Mouse (Mus musculus): ENCODE measurements around the gene Coro1c.

The Coro1c gene

DNA sequence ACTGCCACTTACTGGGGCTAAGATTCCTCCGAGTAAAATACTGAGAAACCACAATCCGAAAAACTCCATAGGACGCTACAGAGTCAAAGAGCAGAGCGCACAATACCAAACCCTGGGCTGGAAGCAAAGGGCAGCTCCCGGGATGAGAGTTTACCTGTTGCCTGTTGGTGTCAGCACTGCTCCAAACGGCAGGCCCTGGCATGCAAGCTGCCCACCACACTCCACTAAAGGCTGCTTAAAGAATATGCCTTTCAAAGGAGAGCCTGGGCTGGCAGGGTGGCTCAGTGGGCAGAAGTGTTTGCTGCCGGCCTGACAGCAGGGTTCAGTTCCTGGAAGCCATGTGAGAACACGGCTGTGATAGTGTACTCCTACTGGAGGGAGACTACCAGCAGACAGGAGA is 50.9 kb downstream of the Coro1c start:
- DNase-seq (ENCODE audit: low spot score in 2 of 2), result no peak

DNA sequence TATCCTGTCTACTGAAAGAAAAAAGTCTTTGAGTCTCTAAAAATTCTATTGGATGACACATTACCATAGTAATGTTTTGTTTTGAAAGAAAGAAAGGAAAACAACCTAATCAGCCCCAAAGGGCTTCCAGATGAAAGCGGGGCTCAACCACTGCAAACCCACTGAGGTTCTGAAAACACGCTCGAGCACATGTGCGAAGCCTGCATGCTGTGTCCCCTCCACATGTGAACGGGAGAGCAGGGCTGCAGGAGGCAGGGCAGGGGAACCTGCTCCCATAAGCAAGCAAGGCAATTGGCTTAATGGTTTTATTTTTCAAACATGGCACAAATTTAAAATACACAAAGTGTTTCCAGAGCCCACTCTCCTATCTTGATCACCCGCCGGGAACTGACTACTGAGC is 51.9 kb downstream of the Coro1c start:
- no peak for DNase-seq (ENCODE audit: low spot score in 2 of 2)

DNA sequence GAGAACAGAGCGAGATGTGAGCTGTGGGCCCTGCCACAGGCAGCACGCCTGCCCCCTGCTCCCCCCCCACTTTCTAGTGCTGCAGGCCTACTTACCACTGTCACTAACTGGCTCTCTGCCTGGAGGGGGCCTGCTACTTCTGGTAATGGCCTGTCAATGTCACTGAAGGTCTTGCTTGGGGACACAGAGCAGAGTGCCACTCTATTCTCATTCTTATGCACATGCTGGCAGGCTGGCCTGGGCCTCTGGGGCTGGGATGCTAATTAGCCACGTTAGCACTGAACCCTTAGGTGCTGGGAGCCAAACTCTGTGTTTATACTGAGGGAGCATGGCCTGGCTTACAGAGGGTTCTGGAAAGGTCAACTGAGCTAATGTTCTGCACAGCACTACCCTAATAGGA is 52.9 kb downstream of the Coro1c start:
- no peak for DNase-seq (ENCODE audit: low spot score in 2 of 2)

DNA sequence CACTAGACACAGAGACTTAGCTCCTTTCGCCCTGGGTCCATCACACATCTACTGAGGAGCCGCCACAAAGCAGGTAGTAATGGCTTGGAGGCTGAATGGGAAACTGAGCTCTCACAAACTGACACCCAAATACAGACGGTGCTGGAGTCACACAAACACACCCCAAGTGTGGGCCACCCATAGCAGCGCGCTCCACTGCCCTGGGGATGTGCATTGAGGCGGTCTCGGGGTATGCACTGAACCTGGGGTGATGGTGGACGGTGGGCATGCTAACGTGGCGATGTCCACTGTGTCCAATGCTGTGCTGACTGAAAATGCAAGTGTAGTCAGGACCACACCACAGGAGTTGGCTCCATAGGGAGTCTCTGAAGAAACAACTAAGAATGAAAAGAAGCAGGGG is 53.4 kb downstream of the Coro1c start:
- no peak for DNase-seq (ENCODE audit: low spot score in 2 of 2)

DNA sequence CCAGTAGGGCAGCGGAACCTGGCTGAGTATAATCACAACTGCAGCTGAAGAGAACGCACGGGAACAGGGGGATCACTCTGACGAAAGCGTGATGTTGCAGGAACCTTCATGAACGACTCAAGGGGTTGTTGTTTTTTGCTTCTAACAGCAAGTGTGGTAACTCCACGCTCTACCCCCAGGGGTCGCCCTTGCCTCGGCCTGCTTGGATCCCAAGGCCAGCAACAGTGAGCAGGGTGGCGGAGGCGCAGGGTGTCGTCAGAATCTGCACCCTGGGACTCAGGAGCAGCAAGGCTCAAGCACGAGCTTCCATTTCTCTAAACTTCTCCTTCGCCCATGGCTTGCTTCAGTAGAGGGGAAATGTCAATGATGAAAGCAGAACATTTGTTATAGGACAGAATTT is 54.1 kb downstream of the Coro1c start:
- DNase-seq (ENCODE audit: low spot score in 2 of 2), result peak; percentile 83 to 85

DNA sequence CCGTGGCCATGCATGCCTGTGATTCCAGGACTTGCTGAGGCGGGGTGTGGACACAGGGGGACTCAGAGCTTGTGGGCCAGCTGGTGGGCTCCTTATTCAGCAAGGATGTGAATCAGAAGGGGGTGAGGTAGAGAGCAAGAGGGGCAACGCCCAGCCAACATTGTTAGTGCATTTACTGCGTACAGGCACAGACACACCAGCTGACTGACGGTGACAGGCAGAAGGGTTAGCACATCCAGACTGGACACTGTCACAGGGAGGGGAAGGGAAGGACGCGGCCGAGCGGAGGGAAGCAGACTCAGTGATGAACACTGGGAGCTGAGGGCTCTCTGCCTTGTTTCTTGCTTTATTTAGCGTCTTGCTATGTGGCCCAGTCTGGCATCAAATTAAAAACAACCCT is 55.0 kb downstream of the Coro1c start:
- DNase-seq (ENCODE audit: low spot score in 2 of 2), result no peak

DNA sequence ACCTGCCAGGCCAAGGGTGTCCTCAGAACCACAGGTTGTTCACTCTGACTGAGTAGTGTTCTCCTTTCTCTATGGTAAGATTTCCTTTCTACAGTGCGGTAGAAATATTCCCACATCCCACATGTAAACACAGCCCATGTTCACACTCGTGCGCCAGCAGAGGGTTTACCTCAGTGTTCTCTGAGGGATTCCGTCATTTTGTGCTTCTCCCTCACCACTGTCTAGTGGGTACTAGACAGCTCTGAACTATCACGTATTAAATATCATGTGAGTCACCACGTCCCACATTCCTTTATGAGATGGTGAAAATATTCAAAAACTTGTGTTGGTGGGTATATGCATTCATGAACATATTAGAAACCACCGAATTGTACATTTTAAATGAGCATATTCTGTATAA is 56.1 kb downstream of the Coro1c start:
- DNase-seq (ENCODE audit: low spot score in 2 of 2), result no peak

DNA sequence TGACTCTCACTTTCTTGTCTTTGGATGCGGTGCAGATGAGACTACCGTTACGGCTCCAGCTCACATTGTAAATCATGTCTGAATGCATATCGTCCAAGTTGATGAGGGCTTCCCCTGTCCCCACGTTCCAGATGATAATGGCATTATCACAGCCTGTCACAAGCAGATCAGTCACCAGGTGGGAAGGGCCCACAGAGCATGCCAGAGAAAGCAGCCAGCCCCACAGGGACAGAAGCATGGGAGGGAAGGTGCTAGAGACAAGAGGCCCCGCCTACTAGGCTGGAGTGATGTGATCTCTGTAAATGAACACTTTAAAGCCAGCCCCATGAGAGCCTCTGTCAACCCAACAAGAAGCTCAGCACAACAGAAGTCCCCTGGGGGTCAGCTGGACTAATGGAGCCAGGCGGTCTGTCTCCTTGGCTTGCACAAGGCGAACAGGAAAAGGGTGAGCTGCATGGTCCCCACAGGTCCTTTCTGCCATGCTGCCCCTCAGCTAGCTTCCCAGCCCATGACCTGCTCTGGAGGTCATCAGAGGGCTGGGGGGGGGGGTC is 57.8 kb downstream of the Coro1c start:
- DNase-seq (ENCODE audit: low spot score in 2 of 2), result no peak

DNA sequence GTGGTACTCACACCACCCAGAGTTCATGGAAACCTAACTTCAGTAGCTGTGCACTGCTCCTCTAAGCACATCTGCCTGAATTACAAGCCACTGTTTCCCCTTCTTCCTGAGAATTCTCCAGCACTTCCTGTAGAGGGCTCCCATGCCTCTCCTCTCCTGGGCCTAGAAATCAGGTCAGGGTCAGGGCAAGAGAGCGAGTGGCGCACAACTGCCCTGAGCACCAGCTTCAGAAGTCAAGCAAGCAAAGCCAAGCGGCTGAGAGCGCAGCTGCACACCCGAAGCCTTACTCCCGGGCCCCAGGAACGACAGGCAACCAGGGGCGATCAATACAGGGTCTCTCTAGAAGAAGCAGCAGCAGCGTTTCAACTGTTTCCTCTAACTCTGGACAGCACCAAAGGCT is 60.9 kb downstream of the Coro1c start:
- no peak for DNase-seq (ENCODE audit: low spot score in 2 of 2)

DNA sequence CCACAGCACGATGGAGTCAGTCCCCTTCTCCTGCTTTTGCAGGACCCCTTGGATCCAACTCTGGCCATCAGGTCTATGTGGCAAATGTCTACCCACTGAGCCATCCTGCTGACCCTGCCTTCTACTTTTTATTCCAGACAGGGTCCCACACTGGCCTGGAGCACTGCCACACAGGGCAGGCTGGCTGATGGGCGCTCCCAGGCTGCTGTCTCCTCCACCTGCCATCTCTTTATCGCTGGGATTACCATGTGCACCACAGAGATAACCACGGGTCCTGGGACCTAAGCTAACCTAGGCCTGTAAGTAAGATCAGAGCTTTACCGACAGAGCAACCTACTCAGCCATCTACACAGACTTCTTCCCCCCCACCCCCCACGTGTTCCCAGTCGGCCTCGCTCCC is 61.9 kb downstream of the Coro1c start:
- no peak for DNase-seq (ENCODE audit: low spot score in 2 of 2)

DNA sequence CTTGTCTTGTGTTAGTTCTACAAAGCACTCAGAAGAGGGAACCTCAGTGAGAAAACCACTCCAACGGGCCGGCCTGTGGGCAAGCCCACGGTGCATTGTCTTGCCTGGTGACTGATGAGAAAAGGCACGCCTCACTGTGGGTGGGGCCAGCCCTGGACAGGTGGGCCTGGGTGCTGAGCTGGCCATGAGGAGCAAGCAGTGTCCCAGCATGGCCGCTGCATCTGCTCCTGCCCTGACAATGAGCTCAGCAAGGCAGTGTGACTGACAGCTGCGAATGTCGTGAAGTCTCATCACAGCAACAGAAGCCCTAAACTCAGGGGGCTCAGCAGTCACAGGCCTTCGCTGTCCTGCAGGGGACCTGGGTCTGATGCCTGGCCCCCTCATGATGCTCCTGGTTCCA is 62.9 kb downstream of the Coro1c start:
- no peak for DNase-seq (ENCODE audit: low spot score in 2 of 2)

DNA sequence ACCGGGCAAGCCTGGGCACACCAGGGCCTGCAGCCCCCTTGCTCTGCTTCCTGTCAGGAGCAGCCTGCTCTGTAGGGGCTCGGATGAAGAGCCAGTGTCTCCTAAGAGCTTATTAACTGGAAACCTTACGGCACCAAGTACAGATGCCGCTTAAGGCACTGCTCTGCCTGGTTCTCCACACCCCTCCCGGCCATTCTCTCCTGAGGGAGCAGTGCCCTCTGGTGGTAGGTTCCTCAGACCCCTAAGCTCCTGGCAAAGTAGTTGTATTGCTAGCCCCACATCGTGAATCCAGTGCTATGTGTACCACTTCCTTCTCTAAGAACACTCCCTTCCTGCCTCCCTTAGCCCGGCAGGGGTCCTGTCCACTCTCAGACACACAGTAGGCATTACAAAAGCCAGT is 63.8 kb downstream of the Coro1c start:
- peak; percentile 66 to 77 for DNase-seq (ENCODE audit: low spot score in 2 of 2)

DNA sequence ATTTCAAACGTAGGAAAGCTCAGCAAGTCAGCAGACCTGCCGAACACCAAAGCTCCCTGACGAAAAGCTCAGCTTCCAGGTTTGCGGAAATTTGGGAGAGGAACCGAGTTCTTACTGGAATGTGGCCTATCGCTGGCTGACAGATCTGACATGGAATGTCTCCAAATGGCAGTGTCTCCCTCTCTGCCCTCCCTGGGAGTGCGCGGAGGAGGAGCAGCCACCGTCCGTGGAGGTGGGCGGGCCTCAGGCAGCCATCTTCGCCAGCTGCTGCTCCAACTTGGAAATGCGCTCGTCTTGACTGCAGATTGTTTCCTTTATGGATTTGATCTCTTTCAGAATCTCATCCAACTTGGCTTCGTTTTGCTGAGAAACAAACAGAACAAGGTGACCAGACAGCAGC is 64.5 kb downstream of the Coro1c start:
- DNase-seq (ENCODE audit: low spot score in 2 of 2), result peak; percentile 45 to 46

DNA sequence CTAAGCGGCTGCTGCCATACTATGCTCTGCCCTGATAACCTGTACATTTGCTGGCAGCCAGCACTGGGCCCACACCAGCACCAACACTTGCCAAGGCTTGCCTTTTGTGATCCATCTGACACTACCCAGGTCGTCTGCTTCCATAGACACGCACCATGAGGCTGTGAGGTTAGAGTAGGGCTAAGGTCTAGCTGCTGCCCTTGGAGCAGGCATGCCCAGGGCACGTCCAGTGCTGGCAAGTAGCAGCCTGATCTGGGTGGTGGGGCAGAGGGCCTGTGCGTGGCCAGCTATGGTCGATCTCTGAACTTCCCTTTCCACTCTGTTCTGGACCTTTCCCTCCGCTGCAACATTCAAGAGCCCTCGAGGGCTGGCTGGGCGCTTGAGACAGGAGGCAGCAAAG is 65.7 kb downstream of the Coro1c start:
- DNase-seq (ENCODE audit: low spot score in 2 of 2), result no peak

DNA sequence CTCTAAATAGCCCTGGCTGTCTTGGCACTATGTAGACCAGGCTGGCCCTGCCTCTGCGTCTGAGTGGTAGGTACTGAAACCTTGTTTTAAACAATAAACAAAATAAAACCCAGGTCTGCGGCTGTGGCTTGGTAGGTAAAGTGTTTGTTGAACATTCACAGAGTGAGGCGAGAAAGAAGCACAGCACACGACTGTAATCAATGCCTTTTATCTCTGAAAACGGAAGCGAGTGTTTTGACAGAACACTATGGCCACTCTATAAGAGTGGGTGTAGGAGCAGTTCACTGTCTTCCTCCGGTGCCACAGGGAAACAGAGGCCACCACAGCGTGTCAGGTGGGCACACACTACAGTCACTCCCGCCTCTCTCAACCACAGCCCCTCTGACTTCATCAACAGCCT is 66.3 kb downstream of the Coro1c start:
- no peak for DNase-seq (ENCODE audit: low spot score in 2 of 2)

DNA sequence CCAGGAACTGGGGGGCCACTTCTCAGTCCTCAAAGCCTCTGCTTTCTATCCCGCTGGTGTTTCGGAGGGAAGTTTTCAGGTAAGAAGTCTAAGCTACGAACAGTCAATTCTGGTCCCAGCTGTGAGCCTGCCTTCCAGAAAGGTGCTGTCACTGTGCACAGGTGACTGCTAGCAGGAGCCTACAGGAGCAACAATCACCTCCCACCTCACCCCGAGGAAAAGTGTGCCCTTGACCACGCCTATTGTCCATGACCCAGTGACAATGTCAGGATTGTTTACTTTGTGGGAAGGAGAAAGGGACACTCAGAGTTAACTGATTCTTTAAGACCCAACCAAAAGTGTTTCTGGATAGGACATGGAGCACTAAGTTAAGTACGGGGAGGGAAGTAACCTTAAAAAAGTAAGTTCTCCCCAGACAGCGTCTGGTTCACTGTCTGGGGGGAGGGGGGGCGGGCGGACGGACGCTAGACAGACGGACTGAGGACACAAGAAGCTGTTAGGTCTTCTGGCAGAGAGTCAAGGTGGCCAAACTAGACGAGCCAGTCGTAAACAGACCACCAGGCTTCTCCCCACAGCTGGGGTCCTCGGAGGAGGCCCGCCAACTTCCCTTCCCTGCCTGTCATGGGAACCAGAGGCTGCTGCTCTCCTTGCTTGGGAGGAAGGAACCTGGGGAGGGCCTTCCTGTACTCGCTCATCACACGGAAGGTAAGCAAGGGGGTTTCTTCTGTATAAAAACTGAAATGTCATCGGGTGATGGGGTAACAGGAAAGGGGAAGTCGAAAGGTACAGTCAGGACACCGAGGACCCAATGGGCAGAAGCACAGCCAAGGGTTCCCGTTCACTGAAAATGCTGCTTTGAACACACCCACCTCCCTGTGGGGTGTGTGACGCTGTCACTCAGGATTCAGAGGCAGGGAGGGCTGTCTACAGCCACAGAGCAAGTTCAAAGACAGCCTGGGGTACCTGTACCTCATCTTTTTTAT is 67.0 kb downstream of the Coro1c start:
- DNase-seq (ENCODE audit: low spot score in 2 of 2), result no peak

DNA sequence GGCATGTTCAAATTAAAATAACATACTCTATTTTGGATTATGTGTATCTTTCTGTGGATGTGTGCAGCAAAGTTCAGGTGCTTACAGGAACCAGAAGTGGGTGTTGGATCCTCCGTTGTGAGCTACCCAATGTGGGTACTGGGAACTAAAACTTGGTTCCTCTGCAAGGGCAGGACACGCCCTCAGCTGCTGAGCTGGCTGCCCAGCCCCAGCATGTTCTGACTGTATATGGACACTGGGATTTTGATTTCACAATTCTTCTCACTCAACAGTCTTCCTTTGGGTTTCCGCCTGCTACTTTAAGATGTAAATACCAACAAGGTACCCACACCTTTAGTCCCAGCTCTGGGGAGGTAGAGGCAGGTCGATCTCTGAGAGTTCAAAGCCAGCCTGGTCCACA is 68.1 kb downstream of the Coro1c start:
- no peak for DNase-seq (ENCODE audit: low spot score in 2 of 2)

DNA sequence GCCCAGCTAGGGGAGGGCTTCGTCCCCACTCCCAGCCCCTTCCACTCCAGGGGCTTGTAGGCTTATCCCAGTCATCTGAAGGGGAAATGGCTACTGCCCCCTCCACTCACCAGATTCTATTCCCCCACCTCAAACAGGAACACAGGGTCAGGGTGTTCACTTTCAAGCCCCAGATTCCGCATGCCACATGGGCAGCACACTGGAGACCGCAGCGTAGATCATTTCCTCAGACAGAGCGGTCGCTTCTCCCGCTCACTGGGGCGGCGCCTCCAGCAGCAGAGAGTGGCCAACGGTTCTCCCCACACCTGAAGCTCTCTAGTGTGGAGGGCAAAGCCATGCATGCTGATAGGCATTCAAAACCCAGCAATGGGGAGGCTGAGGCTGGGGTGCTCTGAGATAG is 71.6 kb downstream of the Coro1c start:
- no peak for DNase-seq (ENCODE audit: low spot score in 2 of 2)

DNA sequence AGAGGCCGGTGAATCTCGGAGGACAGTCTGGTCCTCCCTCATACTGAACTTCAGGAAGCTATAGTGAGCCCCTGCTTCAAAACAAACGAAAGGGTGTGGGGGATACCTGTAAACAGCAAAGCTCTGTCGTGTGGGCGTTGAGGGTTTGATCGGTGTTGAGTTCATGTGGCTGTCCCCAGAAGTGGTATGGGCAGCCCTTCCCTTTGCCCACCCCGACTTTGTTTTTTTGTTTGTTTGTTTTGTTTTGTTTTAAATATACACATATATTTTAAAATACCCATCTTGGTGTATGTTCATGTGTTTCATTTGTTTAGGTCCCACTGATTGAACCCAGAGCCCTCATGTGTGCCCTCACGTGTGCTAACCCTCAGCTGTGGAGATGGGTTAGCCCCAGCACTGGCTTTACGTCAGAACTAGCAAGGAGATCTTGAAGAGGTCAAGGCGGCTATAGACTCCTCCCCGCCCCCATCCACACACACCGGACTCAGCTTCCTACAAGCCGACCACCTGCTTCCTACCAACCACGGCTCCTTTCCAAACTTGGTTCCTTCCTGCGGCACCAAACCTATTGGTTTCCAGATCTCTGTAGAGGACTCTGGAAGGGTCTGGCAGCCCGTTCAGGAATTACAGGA is 75.1 kb downstream of the Coro1c start:
- no peak for DNase-seq (ENCODE audit: low spot score in 2 of 2)

DNA sequence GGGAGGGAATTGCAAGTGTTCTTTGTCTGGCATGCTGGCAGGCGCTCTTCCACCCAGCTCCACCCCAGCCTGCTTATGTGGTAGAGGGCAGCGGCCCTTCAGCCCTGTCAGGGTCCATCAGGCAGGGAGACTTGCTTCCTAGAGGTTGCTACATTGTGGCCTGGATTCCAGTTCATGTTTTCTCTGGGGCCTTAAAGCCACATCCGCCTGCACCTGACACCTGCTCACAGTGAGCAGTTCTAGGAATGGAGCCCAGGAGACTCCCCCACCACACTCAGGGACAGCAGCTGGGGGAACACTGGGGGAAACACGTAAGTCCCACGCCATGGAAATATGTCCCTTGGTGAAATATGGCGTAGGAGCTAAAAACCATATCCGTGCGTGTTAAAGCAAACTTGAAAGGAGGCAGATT is 76.1 kb downstream of the Coro1c start, which contains the start of gene Selplg:
Gene Selplg, minus strand, starts transcription at position 155 of the 412 bp plus-strand sequence.
- no peak for DNase-seq (ENCODE audit: low spot score in 2 of 2)

DNA sequence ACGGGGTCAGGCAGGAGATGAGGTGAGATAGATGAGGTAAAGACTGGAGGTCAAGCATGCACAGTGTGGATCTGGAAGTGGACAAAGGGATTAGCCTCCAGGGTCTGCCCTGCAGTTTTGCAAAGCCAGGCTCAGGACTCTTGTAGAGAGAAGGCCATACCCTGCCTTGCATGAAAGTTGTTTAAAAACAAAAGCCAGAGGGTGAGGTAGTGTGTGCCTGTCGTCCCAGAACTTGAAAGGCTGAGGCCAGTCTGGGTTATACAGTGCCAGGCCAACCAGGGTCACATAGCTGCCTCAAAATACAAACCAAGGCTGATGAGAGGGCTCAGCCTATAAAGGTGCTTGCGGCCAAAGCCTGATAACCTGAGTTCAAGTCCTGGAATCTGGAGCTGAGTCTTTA is 76.8 kb downstream of the Coro1c start:
- no peak for DNase-seq (ENCODE audit: low spot score in 2 of 2)

DNA sequence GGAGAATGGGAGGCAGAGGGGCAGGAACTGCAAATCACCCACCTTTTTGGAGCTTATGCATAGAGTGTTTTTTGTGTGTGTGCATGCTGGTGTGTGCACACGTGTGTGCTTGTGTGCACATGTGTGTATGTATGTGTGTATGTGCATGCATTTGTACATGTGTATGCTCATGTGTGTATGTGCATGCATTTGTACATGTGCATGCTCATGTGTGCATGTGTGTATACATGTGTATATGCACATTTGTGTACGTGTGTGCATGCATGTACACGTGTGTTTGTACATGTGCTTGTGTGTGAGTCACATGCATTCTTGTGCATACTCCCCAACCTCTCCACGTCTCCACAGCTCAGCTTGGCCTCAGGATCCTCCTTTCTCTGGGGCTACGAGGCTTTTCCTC is 77.8 kb downstream of the Coro1c start:
- DNase-seq (ENCODE audit: low spot score in 2 of 2), result no peak

DNA sequence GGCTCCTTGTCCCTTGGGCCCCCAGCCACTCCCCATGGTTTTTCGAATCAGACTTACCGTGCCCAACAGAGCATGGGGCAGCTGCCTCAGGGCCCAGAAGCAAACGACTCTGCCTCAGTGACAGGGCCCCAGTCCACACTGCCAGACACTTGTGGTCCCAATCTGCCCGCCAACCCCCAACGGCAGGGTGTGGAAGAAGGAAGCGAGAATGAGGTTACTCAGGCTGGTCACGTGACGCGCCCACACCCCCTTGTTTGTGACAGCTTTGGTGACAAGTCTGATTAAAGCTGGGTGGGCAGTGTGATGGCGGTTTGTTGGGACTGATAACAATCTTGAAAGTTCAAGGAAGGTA is 78.3 kb downstream of the Coro1c start:
- no peak for DNase-seq (ENCODE audit: low spot score in 2 of 2)
